Mouse (Mus musculus): ENCODE results near the gene Sec61a2. TPM values are rescaled to one million over a fixed set of nuclear protein-coding genes. Genes with fewer than 3 reads are reported as not detected.

Gene Sec61a2
- polyA plus RNA-seq, 1 experiment from 2014 or later, result 51.8 TPM

DNA sequence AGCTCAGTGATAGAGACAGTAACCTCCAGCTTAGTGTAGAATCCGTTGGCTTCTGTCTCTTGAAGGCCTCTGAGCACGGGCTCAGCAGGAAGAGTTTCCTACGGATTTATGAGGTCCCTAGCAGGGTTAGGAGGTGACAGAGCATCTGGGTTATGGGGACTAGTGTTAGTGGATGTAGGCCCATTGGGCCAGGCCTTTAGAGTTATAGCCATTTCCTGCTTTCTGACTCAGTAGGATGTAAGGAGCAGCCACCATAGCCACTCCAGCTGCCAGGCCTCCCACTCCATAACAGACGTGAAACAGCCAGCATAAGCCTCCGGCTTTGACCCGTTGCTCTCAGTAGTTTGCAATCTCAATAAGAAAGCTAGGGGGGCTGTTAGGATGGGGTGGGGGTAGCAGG is 40.8 kb upstream of the Sec61a2 start:
- H3K4me3 ChIP-seq (ENCODE audit: low read depth, low read length), result no peak overlapping the region
- ATAC-seq (replicated peaks; ENCODE audit: low FRiP score), result no peak
- DNase-seq (ENCODE audit: low spot score), result no peak

DNA sequence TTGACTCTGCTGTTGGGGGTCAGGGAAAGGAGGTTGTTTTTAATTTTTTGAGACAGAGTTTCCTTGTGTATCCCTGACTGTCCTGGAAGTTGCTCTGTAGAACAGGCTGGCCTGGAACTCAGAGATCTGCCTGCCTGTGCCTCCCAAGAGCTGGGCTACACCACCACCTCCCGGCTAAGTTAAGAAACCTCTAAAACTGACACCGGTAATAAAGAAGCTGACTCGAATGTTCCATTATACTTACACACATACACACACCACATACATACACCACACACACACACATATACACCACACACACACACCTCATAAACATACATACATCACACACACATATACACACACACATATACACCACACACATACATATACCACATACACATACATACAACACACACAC is 39.7 kb upstream of the Sec61a2 start:
- 0 out of 2 replicates have a peak, but pooled peaks cover 4% of the 10 kb centered on the region for H3K4me1 ChIP-seq (replicated peaks; ENCODE audit: control insufficient read depth, insufficient read depth, low read length)
- WGBS, result 88% methylated on average over 3 of the region's 3 CpGs
- no peaks in the 10 kb centered on the region for H3K36me3 ChIP-seq (ENCODE audit: control insufficient read depth, insufficient read depth, low read length)
- H3K27ac ChIP-seq (ENCODE audit: low read depth, low read length), result no peak overlapping the region
- H3K4me2 ChIP-seq, result no peak overlapping the region
- no peak overlapping the region for H3K9ac ChIP-seq (ENCODE audit: low read depth, low read length)
- no peaks in the 10 kb centered on the region for H3K9me3 ChIP-seq (ENCODE audit: control insufficient read depth, low read length)
- DNase-seq (ENCODE audit: low spot score) (no peak), ATAC-seq (replicated peaks; ENCODE audit: low FRiP score) (no peak)
- H3K27me3 ChIP-seq (replicated peaks; ENCODE audit: control insufficient read depth, insufficient read depth, low read length), result no peaks in the 10 kb centered on the region
- H3K4me3 ChIP-seq (ENCODE audit: low read depth, low read length), result no peak overlapping the region

More for the DNA sequence above, 40.8 kb upstream of the Sec61a2 start:
- 80% methylated on average over 6 of the region's 6 CpGs for WGBS
- Histone ChIP-seq H3K9ac (ENCODE audit: low read depth, low read length) (no peak overlapping the region), H3K36me3 (ENCODE audit: control insufficient read depth, insufficient read depth, low read length) (no peaks in the 10 kb centered on the region), H3K27ac (ENCODE audit: low read depth, low read length) (no peak overlapping the region), H3K9me3 (ENCODE audit: control insufficient read depth, low read length) (no peaks in the 10 kb centered on the region), H3K4me2 (no peak overlapping the region), H3K4me1 (replicated peaks; ENCODE audit: control insufficient read depth, insufficient read depth, low read length) (0 out of 2 replicates have a peak, but pooled peaks cover 4% of the 10 kb centered on the region), H3K27me3 (replicated peaks; ENCODE audit: control insufficient read depth, insufficient read depth, low read length) (no peaks in the 10 kb centered on the region)

DNA sequence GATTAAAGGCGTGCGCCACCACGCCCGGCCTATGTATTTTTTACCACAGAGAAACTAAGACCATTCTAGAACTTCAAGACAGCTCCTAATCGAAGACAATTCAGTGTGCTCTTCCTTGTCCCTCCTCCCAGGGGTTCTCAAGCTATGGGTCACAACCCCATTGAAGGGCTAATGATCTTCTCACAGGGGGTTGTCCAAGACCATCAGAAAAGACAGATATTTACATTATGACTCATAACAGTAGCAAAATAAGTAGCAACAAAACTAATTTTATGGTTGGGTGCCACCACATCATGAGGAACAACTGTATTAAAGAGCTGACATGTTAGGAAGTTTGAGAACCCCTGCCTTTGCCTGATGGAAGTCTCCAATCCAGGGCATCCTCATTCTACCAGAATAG is 36.7 kb upstream of the Sec61a2 start:
- Histone ChIP-seq H3K4me1 (replicated peaks; ENCODE audit: control insufficient read depth, insufficient read depth, low read length) (no peaks in the 10 kb centered on the region), H3K27me3 (replicated peaks; ENCODE audit: control insufficient read depth, insufficient read depth, low read length) (no peaks in the 10 kb centered on the region), H3K4me3 (ENCODE audit: low read depth, low read length) (no peak overlapping the region), H3K27ac (ENCODE audit: low read depth, low read length) (no peak overlapping the region), H3K36me3 (ENCODE audit: control insufficient read depth, insufficient read depth, low read length) (no peaks in the 10 kb centered on the region; the same call in 1 of the 2 replicates), H3K9me3 (ENCODE audit: control insufficient read depth, low read length) (no peaks in the 10 kb centered on the region), H3K4me2 (no peak overlapping the region), H3K9ac (ENCODE audit: low read depth, low read length) (no peak overlapping the region)
- ATAC-seq (replicated peaks; ENCODE audit: low FRiP score) (no peak), DNase-seq (ENCODE audit: low spot score) (no peak)
- WGBS, result 87% methylated on average over 5 of the region's 5 CpGs

DNA sequence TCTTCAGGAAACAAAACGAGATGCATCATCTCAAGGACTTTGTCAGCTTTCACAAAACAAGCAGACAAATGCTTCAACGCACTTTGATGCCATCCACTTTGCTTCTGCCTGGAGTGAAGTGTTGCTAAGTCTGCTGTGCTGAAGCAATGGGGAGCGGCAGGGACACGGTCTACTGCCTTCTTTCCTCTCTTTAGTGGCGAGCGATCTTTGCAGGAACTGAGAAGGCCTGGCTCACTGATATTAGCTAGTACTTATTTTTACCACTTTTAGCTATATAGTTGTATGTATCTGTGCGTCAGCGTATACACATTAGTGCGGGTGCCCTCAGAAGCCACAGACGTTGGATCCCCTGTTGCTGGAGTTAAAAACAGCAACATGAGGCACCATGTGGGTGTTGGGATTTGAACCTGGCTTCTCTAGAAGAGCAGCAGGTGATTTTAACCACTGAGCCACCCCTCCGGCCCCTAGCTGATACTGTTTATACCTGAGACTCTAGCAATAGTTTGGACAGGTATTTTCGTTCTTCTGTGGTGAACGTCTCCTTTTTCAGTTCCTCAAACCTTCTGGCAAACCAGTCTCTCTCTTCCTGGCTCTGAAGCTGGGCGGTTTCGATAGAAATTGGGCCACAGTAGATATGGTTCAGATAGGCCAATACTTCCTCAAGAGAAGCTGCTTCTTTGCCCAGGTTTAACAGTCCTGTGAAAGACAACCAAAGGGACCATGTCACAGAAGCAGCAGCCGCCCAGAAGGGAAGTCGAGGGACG is 35.2 kb upstream of the Sec61a2 start:
- no peaks in the 10 kb centered on the region for H3K9me3 ChIP-seq (ENCODE audit: control insufficient read depth, low read length)
- no peak overlapping the region for H3K4me3 ChIP-seq (ENCODE audit: low read depth, low read length)
- no peaks in the 10 kb centered on the region for H3K27me3 ChIP-seq (replicated peaks; ENCODE audit: control insufficient read depth, insufficient read depth, low read length)
- no peak overlapping the region for H3K9ac ChIP-seq (ENCODE audit: low read depth, low read length)
- DNase-seq (ENCODE audit: low spot score), result no peak
- ATAC-seq (replicated peaks; ENCODE audit: low FRiP score), result no peak
- 81% methylated on average over 18 of the region's 18 CpGs for WGBS
- no peaks in the 10 kb centered on the region; the same call in 1 of the 2 replicates for H3K36me3 ChIP-seq (ENCODE audit: control insufficient read depth, insufficient read depth, low read length)
- H3K27ac ChIP-seq (ENCODE audit: low read depth, low read length), result no peak overlapping the region
- H3K4me2 ChIP-seq, result no peak overlapping the region
- H3K4me1 ChIP-seq (replicated peaks; ENCODE audit: control insufficient read depth, insufficient read depth, low read length), result no peaks in the 10 kb centered on the region

DNA sequence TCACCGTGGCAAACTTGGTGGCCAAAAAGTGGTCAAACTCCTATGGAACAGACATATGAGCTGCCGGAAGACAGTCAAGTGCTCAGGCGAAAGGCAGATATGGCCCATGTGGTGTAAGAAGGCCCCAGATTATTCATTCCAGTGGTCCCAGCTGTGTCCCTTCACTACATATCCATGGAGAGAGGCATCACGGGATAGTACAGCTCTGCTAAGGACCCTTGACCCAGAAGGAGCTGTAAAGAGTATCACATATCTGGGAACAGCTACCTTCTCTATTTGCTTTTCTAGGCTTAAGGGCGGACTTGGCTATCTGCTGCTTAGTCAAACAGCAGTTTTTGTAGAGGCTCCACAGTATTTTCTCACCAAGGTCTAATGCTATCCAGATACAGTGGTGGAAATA is 34.6 kb upstream of the Sec61a2 start:
- H3K27me3 ChIP-seq (replicated peaks; ENCODE audit: control insufficient read depth, insufficient read depth, low read length), result no peaks in the 10 kb centered on the region
- WGBS, result 84% methylated on average over 5 of the region's 5 CpGs
- no peak overlapping the region for H3K4me3 ChIP-seq (ENCODE audit: low read depth, low read length)
- no peak overlapping the region for H3K27ac ChIP-seq (ENCODE audit: low read depth, low read length)
- no peak overlapping the region for H3K4me2 ChIP-seq
- ATAC-seq (replicated peaks; ENCODE audit: low FRiP score) (no peak), DNase-seq (ENCODE audit: low spot score) (no peak)
- H3K9ac ChIP-seq (ENCODE audit: low read depth, low read length), result no peak overlapping the region
- H3K9me3 ChIP-seq (ENCODE audit: control insufficient read depth, low read length), result no peaks in the 10 kb centered on the region
- H3K4me1 ChIP-seq (replicated peaks; ENCODE audit: control insufficient read depth, insufficient read depth, low read length), result no peaks in the 10 kb centered on the region
- H3K36me3 ChIP-seq (ENCODE audit: control insufficient read depth, insufficient read depth, low read length), result no peaks in the 10 kb centered on the region; the same call in 1 of the 2 replicates

DNA sequence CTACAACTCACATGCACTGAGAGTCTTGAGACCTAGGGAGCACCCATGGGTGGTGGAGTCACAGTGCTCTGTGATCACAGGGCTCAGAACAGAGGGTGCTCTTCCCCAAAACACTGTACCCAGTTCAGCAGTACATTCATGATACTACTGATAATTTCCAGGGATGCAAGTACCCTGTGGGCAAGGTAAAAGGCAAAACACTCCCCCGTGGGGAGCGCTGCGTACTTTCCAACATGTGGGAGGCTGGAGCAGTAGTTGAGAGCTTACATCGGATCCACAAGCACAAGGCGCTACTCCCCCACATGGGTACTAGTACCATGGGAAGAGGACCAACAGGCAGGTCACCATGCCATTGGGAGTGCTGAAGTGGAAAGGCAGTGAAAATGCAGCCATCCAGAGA is 32.2 kb upstream of the Sec61a2 start:
- ATAC-seq (replicated peaks; ENCODE audit: low FRiP score) (no peak), DNase-seq (ENCODE audit: low spot score) (no peak)
- Histone ChIP-seq H3K4me2 (no peak overlapping the region), H3K36me3 (ENCODE audit: control insufficient read depth, insufficient read depth, low read length) (no peaks in the 10 kb centered on the region; the same call in 1 of the 2 replicates), H3K27ac (ENCODE audit: low read depth, low read length) (no peak overlapping the region), H3K4me1 (replicated peaks; ENCODE audit: control insufficient read depth, insufficient read depth, low read length) (no peaks in the 10 kb centered on the region), H3K4me3 (ENCODE audit: low read depth, low read length) (no peak overlapping the region), H3K9ac (ENCODE audit: low read depth, low read length) (no peak overlapping the region), H3K27me3 (replicated peaks; ENCODE audit: control insufficient read depth, insufficient read depth, low read length) (no peaks in the 10 kb centered on the region), H3K9me3 (ENCODE audit: control insufficient read depth, low read length) (no peaks in the 10 kb centered on the region)
- 94% methylated on average over 5 of the region's 5 CpGs for WGBS

DNA sequence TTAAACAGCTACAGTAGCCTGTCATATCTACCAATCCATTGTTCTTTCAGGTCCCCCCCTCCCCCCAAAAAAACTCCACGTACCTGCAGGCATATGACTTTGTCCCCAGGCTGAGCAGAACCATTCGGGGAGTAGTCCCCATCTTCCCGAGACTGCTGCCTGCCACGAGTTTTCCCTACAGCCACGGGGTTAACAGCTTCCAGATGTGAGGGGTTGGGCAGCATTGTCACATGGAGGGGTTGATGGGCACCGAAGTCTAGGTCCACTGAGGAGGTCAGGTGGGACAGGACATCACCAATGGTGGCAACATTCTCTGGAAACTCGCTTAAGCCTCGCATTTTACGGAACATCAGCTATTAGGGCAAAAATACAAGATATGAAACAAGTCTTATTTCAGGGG is 28.6 kb upstream of the Sec61a2 start:
- Histone ChIP-seq H3K27me3 (replicated peaks; ENCODE audit: control insufficient read depth, insufficient read depth, low read length) (no peaks in the 10 kb centered on the region), H3K4me3 (ENCODE audit: low read depth, low read length) (no peak overlapping the region), H3K9me3 (ENCODE audit: control insufficient read depth, low read length) (no peaks in the 10 kb centered on the region), H3K27ac (ENCODE audit: low read depth, low read length) (no peak overlapping the region), H3K9ac (ENCODE audit: low read depth, low read length) (no peak overlapping the region), H3K4me1 (replicated peaks; ENCODE audit: control insufficient read depth, insufficient read depth, low read length) (no peaks in the 10 kb centered on the region), H3K36me3 (ENCODE audit: control insufficient read depth, insufficient read depth, low read length) (peaks cover under 1% of the 10 kb centered on the region; the same call in 1 of the 2 replicates), H3K4me2 (no peak overlapping the region)
- no peak for DNase-seq (ENCODE audit: low spot score)
- no peak for ATAC-seq (replicated peaks; ENCODE audit: low FRiP score)
- WGBS, result 79% methylated on average over 9 of the region's 9 CpGs

DNA sequence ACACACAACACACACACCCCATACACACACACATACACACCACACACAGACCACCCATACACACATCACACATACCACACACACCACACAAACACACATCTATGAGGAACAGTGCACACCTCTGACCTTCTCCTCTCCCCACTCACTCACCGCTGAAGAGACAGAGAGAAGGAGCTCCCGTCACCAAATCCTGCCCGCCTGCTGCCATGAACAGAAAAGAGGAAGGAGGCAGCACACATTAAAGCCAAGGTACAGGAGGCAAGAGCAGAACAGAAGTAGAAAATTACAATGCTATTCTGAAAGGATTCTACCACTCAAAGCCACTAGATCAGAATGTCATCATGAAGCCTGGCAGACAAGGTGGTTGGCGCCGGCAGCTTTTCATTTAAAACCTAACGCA is 27.6 kb upstream of the Sec61a2 start:
- Histone ChIP-seq H3K4me1 (replicated peaks; ENCODE audit: control insufficient read depth, insufficient read depth, low read length) (no peaks in the 10 kb centered on the region), H3K4me2 (no peak overlapping the region), H3K9me3 (ENCODE audit: control insufficient read depth, low read length) (no peaks in the 10 kb centered on the region), H3K36me3 (ENCODE audit: control insufficient read depth, insufficient read depth, low read length) (peaks cover 2% of the 10 kb centered on the region; the same call in 1 of the 2 replicates), H3K27ac (ENCODE audit: low read depth, low read length) (no peak overlapping the region), H3K9ac (ENCODE audit: low read depth, low read length) (no peak overlapping the region), H3K27me3 (replicated peaks; ENCODE audit: control insufficient read depth, insufficient read depth, low read length) (no peaks in the 10 kb centered on the region), H3K4me3 (ENCODE audit: low read depth, low read length) (no peak overlapping the region)
- ATAC-seq (replicated peaks; ENCODE audit: low FRiP score) (no peak), DNase-seq (ENCODE audit: low spot score) (no peak)
- WGBS, result 90% methylated on average over 6 of the region's 6 CpGs
